In genomic region chr2:30708001-30708683, GRCm38 (mm10) we compare ENCODE assay signal across 8 mouse cellular contexts.
DNase-seq lines count a peak whose midpoint lies in the region; ATAC-seq and TF ChIP-seq lines count a peak whose summit lies in the region.

No protein-coding gene starts in this region.

- H3K27ac ChIP-seq in brown adipose tissue, adult 24 weeks (replicated peaks; ENCODE audit: low read depth, low read length): peak overlapping the region; percentile 86
- H3K27ac ChIP-seq in forebrain, postnatal 0 days (ENCODE audit: low read depth, low read length): peak overlapping the region; percentile 97
- H3K27ac ChIP-seq in hindbrain, embryonic 10.5 days: peak overlapping the region; percentile 99
- H3K27ac ChIP-seq in left cerebral cortex, adult 2 months: peak overlapping the region; percentile 100
- peak overlapping the region; percentile 72 for H3K27ac ChIP-seq in small intestine, adult 2 months (ENCODE audit: insufficient read depth, low read depth, low read length)

- H3K4me3 ChIP-seq in brown adipose tissue, adult 24 weeks (ENCODE audit: insufficient read depth, low read depth, low read length): peak overlapping the region; percentile 74
- H3K4me3 ChIP-seq in forebrain, postnatal 0 days (ENCODE audit: low read depth, low read length): peak overlapping the region; percentile 23
- H3K4me3 ChIP-seq in hindbrain, embryonic 10.5 days: peak overlapping the region; percentile 50
- peak overlapping the region; percentile 45 for H3K4me3 ChIP-seq in left cerebral cortex, adult 2 months
- peak overlapping the region; percentile 55 for H3K4me3 ChIP-seq in small intestine, adult 2 months (ENCODE audit: low read depth, low read length)

- no peak for TF ChIP-seq CTCF in forebrain, postnatal 0 days (IDR thresholded peaks at IDR 0.05; ENCODE audit: low read depth)
- no peak for TF ChIP-seq CTCF in left cerebral cortex, adult 2 months (IDR thresholded peaks at IDR 0.05)
- TF ChIP-seq CTCF in small intestine, adult 2 months (IDR thresholded peaks at IDR 0.05; ENCODE audit: extremely low read depth, insufficient read length, insufficient replicate concordance, low read depth, low read length): no peak

- ATAC-seq in forebrain, postnatal 0 days: peak; percentile 71

- TF ChIP-seq POLR2A in small intestine, adult 2 months (IDR thresholded peaks at IDR 0.05; ENCODE audit: low read depth, low read length): no peak

- peak; percentile 67 for DNase-seq in MN1 (ENCODE audit: low spot score)
- peak; percentile 82 for DNase-seq in forebrain, postnatal 0 days
- DNase-seq in hindbrain, embryonic 10.5 days (ENCODE audit: low spot score): peak; percentile 80
- peak; percentile 81 to 84 for DNase-seq in left cerebral cortex, adult 2 months (ENCODE audit: extremely low spot score in 1 of 2, low spot score in 2 of 2)
- DNase-seq in lung, postnatal 4 days: peak; percentile 90 to 96
- no peak for DNase-seq in spleen, adult 12 weeks (ENCODE audit: low spot score)

- peak overlapping the region; percentile 58 for H3K4me2 ChIP-seq in forebrain, postnatal 0 days (ENCODE audit: low read depth)

- no peaks in the 10 kb centered on the region for H3K9me3 ChIP-seq in forebrain, postnatal 0 days (ENCODE audit: low read length)
- H3K9me3 ChIP-seq in hindbrain, embryonic 10.5 days: peaks cover 7% of the 10 kb centered on the region

- peaks cover 23% of the 10 kb centered on the region for H3K4me1 ChIP-seq in brown adipose tissue, adult 24 weeks (ENCODE audit: control insufficient read depth, insufficient read depth, insufficient read length, low read length)
- H3K4me1 ChIP-seq in forebrain, postnatal 0 days (ENCODE audit: insufficient read depth): peaks cover 38% of the 10 kb centered on the region
- peaks cover 74% of the 10 kb centered on the region for H3K4me1 ChIP-seq in hindbrain, embryonic 10.5 days (replicated peaks)
- H3K4me1 ChIP-seq in small intestine, adult 2 months (ENCODE audit: control insufficient read depth, insufficient read depth, insufficient read length, low read length): peaks cover 17% of the 10 kb centered on the region

- peak overlapping the region; percentile 54 for H3K9ac ChIP-seq in forebrain, postnatal 0 days

- intact Hi-C loops in left cerebral cortex, adult 2 months (cut with DNase I): loop anchor here (1.0 to 2.0 kb wide), 2 partner anchors 10 to 49 kb away; no protein-coding TSS in a partner anchor

- H3K27me3 ChIP-seq in forebrain, postnatal 0 days (ENCODE audit: insufficient read depth, low read length): no peaks in the 10 kb centered on the region
- H3K27me3 ChIP-seq in hindbrain, embryonic 10.5 days (ENCODE audit: insufficient read depth, poor library complexity, severe bottlenecking): no peaks in the 10 kb centered on the region; the same call in 1 of the 2 replicates
- no peaks in the 10 kb centered on the region for H3K27me3 ChIP-seq in small intestine, adult 2 months (ENCODE audit: control insufficient read depth, insufficient read depth, low read length)

- WGBS in forebrain, postnatal 0 days: 2% methylated on average over 46 of the region's 48 CpGs
- WGBS in hindbrain, embryonic 10.5 days: under 1% methylated on average over 47 of the region's 48 CpGs
- 1% methylated on average over 48 of the region's 48 CpGs for WGBS in small intestine, adult 2 months

- no peaks in the 10 kb centered on the region for H3K36me3 ChIP-seq in forebrain, postnatal 0 days (ENCODE audit: insufficient read depth)
- 0 out of 2 replicates have a peak, but pooled peaks cover 5% of the 10 kb centered on the region for H3K36me3 ChIP-seq in hindbrain, embryonic 10.5 days
- H3K36me3 ChIP-seq in small intestine, adult 2 months (ENCODE audit: control insufficient read depth, insufficient read depth, low read length): no peaks in the 10 kb centered on the region

Comparison
In these comparisons a context has a peak if more than half of its experiments do, and no peak if none do; other contexts are left out.
1. H3K4me3 ChIP-seq: peak in every context shown above with its lines; median percentile 74 in brown adipose tissue, adult 24 weeks; 55 in small intestine, adult 2 months; 50 in hindbrain, embryonic 10.5 days; 45 in left cerebral cortex, adult 2 months; 23 in forebrain, postnatal 0 days.